Mouse (Mus musculus): ENCODE data around the gene Dennd4b. TPM values are rescaled to one million over a fixed set of nuclear protein-coding genes. Genes with fewer than 3 reads are reported as not detected.
A peak's percentile ranks its signal among the peaks of the same experiment; 100 is the strongest.

Dennd4b gene
- polyA plus RNA-seq, 1 experiment from 2014 or later = 6.7 TPM

GRCm38 (mm10) chr3:90231507-90232333 is 33.3 kb upstream of the Dennd4b start, which contains the start of gene Jtb:
TSS of gene Jtb (plus strand) at chr3:90231597.
- H3K27ac ChIP-seq (ENCODE audit: low read length) = peak within 1 kb of the TSS; percentile 87
- peak; percentile 99 for ATAC-seq
- H3K9me3 ChIP-seq (ENCODE audit: control insufficient read depth, low read length) = no peaks in the 10 kb centered on the region
- peak within 1 kb of the TSS; percentile 90 for H3K4me2 ChIP-seq (ENCODE audit: low read length)
- peak within 1 kb of the TSS; percentile 90 for H3K4me3 ChIP-seq (replicated peaks; ENCODE audit: low read length)
- peaks cover 13% of the 10 kb centered on the region for H3K4me1 ChIP-seq (replicated peaks; ENCODE audit: control insufficient read depth, insufficient read depth, low read length)
- H3K27me3 ChIP-seq (replicated peaks; ENCODE audit: control insufficient read depth, insufficient read depth, low read length) = no peaks in the 10 kb centered on the region
- under 1% methylated on average over 61 of the region's 61 CpGs for WGBS
- H3K36me3 ChIP-seq (ENCODE audit: control insufficient read depth, insufficient read depth) = peaks cover 10% of the 10 kb centered on the region
- peak within 1 kb of the TSS; percentile 89 for H3K9ac ChIP-seq (replicated peaks; ENCODE audit: low read depth, low read length)

- Histone ChIP-seq H3K27me3 (replicated peaks; ENCODE audit: control insufficient read depth, insufficient read depth, low read length) (no peaks in the 10 kb centered on the region), H3K9ac (replicated peaks; ENCODE audit: low read depth, low read length) (no peak overlapping the region), H3K4me2 (ENCODE audit: low read length) (no peak overlapping the region), H3K4me3 (replicated peaks; ENCODE audit: low read length) (no peak overlapping the region), H3K36me3 (ENCODE audit: control insufficient read depth, insufficient read depth) (no peaks in the 10 kb centered on the region), H3K9me3 (ENCODE audit: control insufficient read depth, low read length) (no peaks in the 10 kb centered on the region), H3K27ac (ENCODE audit: low read length) (no peak overlapping the region), H3K4me1 (replicated peaks; ENCODE audit: control insufficient read depth, insufficient read depth, low read length) (peaks cover 13% of the 10 kb centered on the region)
- ATAC-seq = no peak
- 97% methylated on average over 2 of the region's 2 CpGs for WGBS
Observed at GRCm38 (mm10) chr3:90241251-90241650, 23.7 kb upstream of the Dennd4b start.

DNA sequence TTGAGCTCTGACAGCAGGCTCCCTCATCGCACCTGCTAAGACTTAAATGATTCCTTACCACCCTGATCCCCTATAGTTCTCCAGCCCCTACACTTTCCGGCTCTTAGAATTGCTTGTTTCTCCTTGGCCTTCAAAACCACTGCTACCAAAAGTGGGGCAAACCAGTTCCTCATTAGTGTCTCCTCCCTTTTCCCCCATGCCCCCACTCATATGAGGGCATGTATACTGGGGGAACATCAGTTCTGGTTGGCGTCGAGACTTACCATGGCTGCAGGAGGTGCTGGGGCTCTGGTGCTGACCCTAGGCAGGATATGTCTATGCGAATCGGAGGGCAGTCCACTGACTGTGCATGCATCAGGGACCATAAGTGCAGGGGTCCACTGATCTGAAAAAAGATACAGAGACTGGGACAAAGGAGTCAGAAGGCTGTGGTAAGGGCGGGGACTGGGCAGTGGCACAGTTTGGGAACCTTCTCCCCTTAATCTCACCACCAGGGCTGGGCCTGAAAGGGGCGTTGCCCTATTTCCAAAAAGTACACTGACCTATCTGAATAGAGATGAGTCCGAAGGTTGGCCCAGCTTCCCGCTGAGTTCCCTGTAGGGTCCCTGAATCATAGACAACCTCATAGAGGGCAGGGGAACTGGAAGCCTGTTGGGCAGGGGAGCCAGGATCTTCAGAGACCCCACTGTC is 23.2 kb upstream of the Dennd4b start:
- H3K4me3 ChIP-seq (replicated peaks; ENCODE audit: low read length) = no peak overlapping the region
- 87% methylated on average over 10 of the region's 10 CpGs for WGBS
- H3K4me1 ChIP-seq (replicated peaks; ENCODE audit: control insufficient read depth, insufficient read depth, low read length) = peaks cover 13% of the 10 kb centered on the region
- no peaks in the 10 kb centered on the region for H3K27me3 ChIP-seq (replicated peaks; ENCODE audit: control insufficient read depth, insufficient read depth, low read length)
- no peak overlapping the region for H3K4me2 ChIP-seq (ENCODE audit: low read length)
- H3K27ac ChIP-seq (ENCODE audit: low read length) = no peak overlapping the region
- H3K9me3 ChIP-seq (ENCODE audit: control insufficient read depth, low read length) = no peaks in the 10 kb centered on the region
- no peak for ATAC-seq
- H3K36me3 ChIP-seq (ENCODE audit: control insufficient read depth, insufficient read depth) = no peaks in the 10 kb centered on the region
- H3K9ac ChIP-seq (replicated peaks; ENCODE audit: low read depth, low read length) = no peak overlapping the region

GRCm38 (mm10) chr3:90242984-90243775 is 21.8 kb upstream of the Dennd4b start, which contains the start of gene Creb3l4:
TSS of gene Creb3l4 (minus strand) at chr3:90243512.
- peak within 1 kb of the TSS; percentile 66 for H3K4me2 ChIP-seq (ENCODE audit: low read length)
- H3K9ac ChIP-seq (replicated peaks; ENCODE audit: low read depth, low read length) = peak within 1 kb of the TSS; percentile 48
- H3K27ac ChIP-seq (ENCODE audit: low read length) = no peak within 1 kb of the TSS
- H3K4me3 ChIP-seq (replicated peaks; ENCODE audit: low read length) = peak within 1 kb of the TSS; percentile 42
- H3K4me1 ChIP-seq (replicated peaks; ENCODE audit: control insufficient read depth, insufficient read depth, low read length) = peaks cover 17% of the 10 kb centered on the region
- H3K36me3 ChIP-seq (ENCODE audit: control insufficient read depth, insufficient read depth) = no peaks in the 10 kb centered on the region
- H3K9me3 ChIP-seq (ENCODE audit: control insufficient read depth, low read length) = no peaks in the 10 kb centered on the region
- peak; percentile 60 for ATAC-seq
- no peaks in the 10 kb centered on the region for H3K27me3 ChIP-seq (replicated peaks; ENCODE audit: control insufficient read depth, insufficient read depth, low read length)
- WGBS = 2% methylated on average over 19 of the region's 19 CpGs

- Histone ChIP-seq H3K27me3 (replicated peaks; ENCODE audit: control insufficient read depth, insufficient read depth, low read length) (no peaks in the 10 kb centered on the region), H3K9ac (replicated peaks; ENCODE audit: low read depth, low read length) (no peak overlapping the region), H3K4me3 (replicated peaks; ENCODE audit: low read length) (no peak overlapping the region), H3K27ac (ENCODE audit: low read length) (no peak overlapping the region), H3K4me1 (replicated peaks; ENCODE audit: control insufficient read depth, insufficient read depth, low read length) (peaks cover 24% of the 10 kb centered on the region), H3K4me2 (ENCODE audit: low read length) (no peak overlapping the region), H3K9me3 (ENCODE audit: control insufficient read depth, low read length) (no peaks in the 10 kb centered on the region), H3K36me3 (ENCODE audit: control insufficient read depth, insufficient read depth) (no peaks in the 10 kb centered on the region)
- 49% methylated on average over 2 of the region's 2 CpGs for WGBS
- ATAC-seq = no peak
Observed at GRCm38 (mm10) chr3:90245406-90245805, 19.6 kb upstream of the Dennd4b start.

DNA sequence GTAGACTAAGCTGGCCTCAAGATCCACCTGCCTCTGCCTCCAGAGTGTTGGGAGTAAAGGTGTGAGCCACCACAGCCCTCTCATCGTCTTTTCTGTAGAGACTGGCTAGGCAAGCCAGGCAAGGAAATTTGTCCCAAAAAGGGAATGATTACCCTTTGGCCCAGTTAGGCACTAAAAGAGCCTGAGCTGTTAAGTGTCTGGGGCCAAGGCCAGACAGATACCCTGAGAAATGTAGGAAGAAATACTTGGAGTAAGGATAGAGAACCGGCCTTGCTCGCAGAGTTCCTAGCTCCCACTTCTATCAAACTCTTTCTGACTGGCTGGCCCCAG is 17.4 kb upstream of the Dennd4b start:
- peak overlapping the region; percentile 63 for H3K4me3 ChIP-seq (replicated peaks; ENCODE audit: low read length)
- no peaks in the 10 kb centered on the region for H3K9me3 ChIP-seq (ENCODE audit: control insufficient read depth, low read length)
- peak overlapping the region; percentile 75 for H3K4me2 ChIP-seq (ENCODE audit: low read length)
- peaks cover 23% of the 10 kb centered on the region for H3K4me1 ChIP-seq (replicated peaks; ENCODE audit: control insufficient read depth, insufficient read depth, low read length)
- H3K27ac ChIP-seq (ENCODE audit: low read length) = peak overlapping the region; percentile 58
- no peaks in the 10 kb centered on the region; the same call in 1 of the 2 replicates for H3K36me3 ChIP-seq (ENCODE audit: control insufficient read depth, insufficient read depth)
- WGBS = 0% methylated on average over 3 of the region's 3 CpGs
- ATAC-seq = 0 out of 2 replicates have a peak, but pooled peaks have one; percentile 9
- peak overlapping the region; percentile 72 for H3K9ac ChIP-seq (replicated peaks; ENCODE audit: low read depth, low read length)
- no peaks in the 10 kb centered on the region for H3K27me3 ChIP-seq (replicated peaks; ENCODE audit: control insufficient read depth, insufficient read depth, low read length)

DNA sequence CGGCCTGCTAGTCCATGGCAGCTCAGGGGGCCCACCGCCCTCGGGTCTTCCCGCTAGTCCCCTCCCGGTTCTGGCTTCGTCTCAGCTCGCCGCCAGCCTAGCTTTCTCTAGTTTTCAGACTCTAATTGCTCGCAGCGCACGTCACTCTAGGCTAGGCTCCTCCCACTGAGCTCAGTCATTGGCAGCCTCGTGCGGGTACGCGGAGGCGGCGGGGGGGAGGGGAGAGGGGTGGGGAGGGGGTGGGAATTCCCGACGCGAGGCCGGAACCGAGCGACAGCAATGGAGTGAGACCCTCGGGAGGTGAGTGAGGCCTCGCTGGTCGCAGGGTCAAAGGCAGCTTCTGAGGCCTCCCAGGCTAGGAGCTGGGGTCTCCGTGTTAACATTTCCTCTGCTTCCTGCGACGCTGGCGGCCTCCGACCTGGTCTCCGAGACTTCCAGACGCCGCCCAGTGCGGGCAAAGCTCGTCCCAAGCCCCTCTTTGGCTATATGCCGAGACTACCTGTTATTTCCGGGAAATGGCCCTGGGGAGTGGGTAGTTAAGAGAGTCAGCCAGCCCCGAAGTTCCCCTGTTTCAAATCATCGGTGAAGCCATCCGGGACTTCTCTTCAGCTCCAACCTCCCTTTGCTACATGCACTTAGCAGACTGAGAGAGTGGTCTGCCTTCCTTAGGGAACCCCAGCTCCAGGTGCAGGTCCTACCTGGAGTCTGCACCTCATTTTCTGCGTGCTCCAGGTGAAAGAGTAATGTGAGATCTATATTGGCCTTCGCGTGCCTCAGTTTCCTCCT is 16.8 kb upstream of the Dennd4b start, which contains the start of gene Slc39a1:
TSS of gene Slc39a1 (plus strand) at position 213 of the 786 bp plus-strand sequence.
- under 1% methylated on average over 39 of the region's 44 CpGs for whole genome bisulfite sequencing
- ATAC-seq = peak; percentile 96
- Histone ChIP-seq H3K27me3 (replicated peaks; ENCODE audit: control insufficient read depth, insufficient read depth, low read length) (no peaks in the 10 kb centered on the region), H3K9me3 (ENCODE audit: control insufficient read depth, low read length) (no peaks in the 10 kb centered on the region), H3K36me3 (ENCODE audit: control insufficient read depth, insufficient read depth) (no peaks in the 10 kb centered on the region; the same call in 1 of the 2 replicates), H3K4me1 (replicated peaks; ENCODE audit: control insufficient read depth, insufficient read depth, low read length) (peaks cover 18% of the 10 kb centered on the region), H3K4me2 (ENCODE audit: low read length) (peak within 1 kb of the TSS; percentile 75), H3K9ac (replicated peaks; ENCODE audit: low read depth, low read length) (peak within 1 kb of the TSS; percentile 72), H3K27ac (ENCODE audit: low read length) (peak within 1 kb of the TSS; percentile 58), H3K4me3 (replicated peaks; ENCODE audit: low read length) (peak within 1 kb of the TSS; percentile 63)

DNA sequence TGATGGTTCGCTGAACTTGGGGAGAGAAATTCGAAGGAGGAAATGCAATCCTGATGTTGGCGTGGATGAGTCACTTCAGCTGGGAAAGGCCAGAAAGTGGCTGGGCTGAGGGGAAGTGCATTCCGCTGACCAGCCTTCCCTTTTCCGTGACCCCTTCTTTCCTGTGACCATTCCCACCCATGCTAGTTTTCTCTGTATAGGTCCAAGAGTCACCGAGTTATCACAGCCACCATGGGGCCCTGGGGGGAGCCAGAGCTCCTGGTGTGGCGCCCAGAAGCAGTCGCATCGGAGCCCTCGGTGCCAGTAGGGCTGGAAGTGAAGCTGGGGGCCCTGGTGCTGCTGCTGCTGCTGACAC is 16.3 kb upstream of the Dennd4b start:
- H3K4me2 ChIP-seq (ENCODE audit: low read length) = peak overlapping the region; percentile 75
- no peak for ATAC-seq
- no peaks in the 10 kb centered on the region; the same call in 1 of the 2 replicates for H3K36me3 ChIP-seq (ENCODE audit: control insufficient read depth, insufficient read depth)
- no peaks in the 10 kb centered on the region for H3K27me3 ChIP-seq (replicated peaks; ENCODE audit: control insufficient read depth, insufficient read depth, low read length)
- H3K4me1 ChIP-seq (replicated peaks; ENCODE audit: control insufficient read depth, insufficient read depth, low read length) = peaks cover 14% of the 10 kb centered on the region
- H3K9ac ChIP-seq (replicated peaks; ENCODE audit: low read depth, low read length) = peak overlapping the region; percentile 72
- no peaks in the 10 kb centered on the region for H3K9me3 ChIP-seq (ENCODE audit: control insufficient read depth, low read length)
- WGBS = 6% methylated on average over 10 of the region's 10 CpGs
- H3K4me3 ChIP-seq (replicated peaks; ENCODE audit: low read length) = peak overlapping the region; percentile 63
- no peak overlapping the region for H3K27ac ChIP-seq (ENCODE audit: low read length)

Data from forebrain, embryonic 16.5 days (tissue).